Mouse (Mus musculus): ENCODE data around the gene Tor1aip2.
A peak's percentile ranks its signal among the peaks of the same experiment; 100 is the strongest.

Tor1aip2 gene

DNA sequence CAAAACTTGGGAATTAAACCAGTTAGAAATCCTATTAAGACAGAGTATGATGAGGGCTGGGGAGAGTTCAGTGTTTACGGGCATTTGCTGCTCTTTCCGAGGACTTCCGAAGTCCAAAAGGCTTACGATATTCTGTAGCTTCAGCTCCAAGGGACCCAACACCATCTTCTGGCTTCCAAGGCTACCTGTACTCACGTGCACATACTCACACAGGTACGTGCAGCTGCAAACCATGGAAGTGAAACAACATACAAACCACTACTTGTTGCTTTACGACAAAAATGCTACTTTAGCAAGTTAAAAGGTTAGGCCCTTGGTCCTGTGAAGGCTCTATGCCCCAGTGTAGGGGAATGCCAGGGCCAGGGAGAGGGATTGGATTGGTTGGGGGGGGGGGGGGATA, 1.3 kb upstream of the Tor1aip2 start:
- TF ChIP-seq GATA4 (IDR thresholded peaks at IDR 0.05; ENCODE audit: insufficient replicate concordance, low read length): no peak

DNA sequence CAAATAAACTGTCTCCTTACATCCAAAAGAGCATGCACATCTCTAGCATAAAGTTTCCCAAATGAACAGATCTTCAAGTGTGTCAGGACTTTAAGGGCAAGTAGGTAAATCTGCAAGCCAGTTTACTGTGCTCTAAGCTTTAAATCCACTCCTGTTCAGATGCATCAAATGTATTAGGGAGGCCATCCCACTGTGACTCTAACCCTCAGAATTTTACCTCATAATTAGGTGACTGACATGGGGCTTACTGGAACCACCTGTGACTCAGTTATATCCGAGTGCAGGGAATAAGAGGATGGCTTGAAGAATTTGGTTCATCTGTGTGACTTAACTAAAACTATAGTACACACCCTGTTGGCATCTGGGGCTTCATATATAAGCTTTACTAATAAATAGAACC, 542 bp upstream of the Tor1aip2 start:
- no peak for TF ChIP-seq GATA4 (IDR thresholded peaks at IDR 0.05; ENCODE audit: insufficient replicate concordance, low read length)

- TF ChIP-seq GATA4 (IDR thresholded peaks at IDR 0.05; ENCODE audit: insufficient replicate concordance, low read length): no peak; the same call in 1 of the 2 replicates
Observed at GRCm38 (mm10) chr1:156035930-156036737, 931 bp downstream of the Tor1aip2 start, which contains the start of gene Tor1aip1. Gene Tor1aip1 (minus strand): TSS chr1:156036480.

- TF ChIP-seq GATA4 (IDR thresholded peaks at IDR 0.05; ENCODE audit: insufficient replicate concordance, low read length): peak; percentile 25; the same call in 1 of the 2 replicates
Observed at GRCm38 (mm10) chr1:156037144-156037583, 2.0 kb downstream of the Tor1aip2 start.

DNA sequence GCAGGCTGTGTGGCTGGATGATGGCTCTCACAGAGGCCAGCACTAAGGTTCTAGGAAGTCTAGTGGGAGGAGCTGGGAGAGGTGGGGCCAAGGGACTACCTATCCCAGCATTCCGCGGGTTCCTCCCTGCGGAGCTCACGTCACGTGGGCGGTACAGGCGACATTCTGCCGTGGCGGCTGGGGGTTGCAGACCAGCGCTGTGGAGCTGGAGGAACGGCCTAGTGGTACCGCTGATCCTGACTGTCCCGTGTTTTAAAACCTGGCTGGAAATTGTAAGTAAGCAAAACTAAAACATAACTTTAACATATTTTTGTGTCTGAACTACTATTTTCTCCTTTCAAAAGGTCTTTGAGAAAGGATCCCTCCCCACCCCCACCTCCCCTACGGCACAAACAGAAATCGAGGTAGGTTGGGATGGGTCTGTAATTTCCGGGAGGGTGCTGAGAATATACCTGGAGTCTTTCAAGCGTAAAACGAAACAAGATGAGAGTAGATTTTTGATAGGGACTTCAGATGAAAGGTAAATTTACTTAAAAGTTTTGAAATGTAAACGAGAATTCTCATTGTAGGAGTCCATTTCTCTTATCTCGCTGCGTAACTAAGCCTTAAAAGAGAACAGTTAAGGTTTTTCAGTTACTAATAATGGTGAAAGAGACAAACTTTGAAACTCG, 5.7 kb downstream of the Tor1aip2 start:
- no peak for TF ChIP-seq GATA4 (IDR thresholded peaks at IDR 0.05; ENCODE audit: insufficient replicate concordance, low read length)

DNA sequence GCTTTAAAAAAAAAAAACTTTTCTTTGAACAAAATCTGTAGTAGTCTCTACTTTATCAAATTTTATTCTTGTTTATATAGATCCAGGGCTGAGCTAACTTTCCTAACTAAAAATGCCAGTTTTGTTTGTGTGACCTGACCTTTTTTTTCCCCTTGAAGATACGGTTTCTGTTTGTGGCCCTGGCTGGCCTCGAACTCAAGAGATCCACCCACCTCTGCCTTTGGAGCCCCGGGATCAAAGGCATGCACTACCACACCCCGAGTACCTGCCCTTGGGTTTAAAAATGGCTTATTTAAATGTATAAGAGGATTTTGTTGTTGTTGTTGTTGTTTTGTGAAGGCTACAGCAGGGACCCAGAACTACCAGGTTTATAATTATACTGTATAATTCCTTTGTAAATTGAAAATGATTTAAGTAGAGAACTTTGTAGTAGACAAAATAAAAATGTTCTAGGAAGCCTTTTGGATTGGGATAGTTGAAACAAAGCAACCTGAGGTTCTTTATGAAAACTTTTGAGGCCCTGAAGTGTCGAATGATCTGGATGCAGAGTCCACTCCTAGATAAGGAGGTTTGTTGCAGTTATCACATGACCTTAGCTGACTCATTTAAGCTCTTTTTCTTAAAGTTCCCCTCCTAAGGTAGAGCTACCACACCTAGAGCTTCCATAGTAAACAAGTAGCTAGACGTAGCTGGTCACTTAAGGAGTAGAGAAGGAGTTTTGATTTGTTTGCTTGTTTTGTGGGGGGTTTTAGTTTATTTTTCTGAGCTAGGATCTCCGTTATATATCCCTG, 6.4 kb downstream of the Tor1aip2 start:
- peak; percentile 52; the same call in 1 of the 2 replicates for TF ChIP-seq GATA4 (IDR thresholded peaks at IDR 0.05; ENCODE audit: insufficient replicate concordance, low read length)

DNA sequence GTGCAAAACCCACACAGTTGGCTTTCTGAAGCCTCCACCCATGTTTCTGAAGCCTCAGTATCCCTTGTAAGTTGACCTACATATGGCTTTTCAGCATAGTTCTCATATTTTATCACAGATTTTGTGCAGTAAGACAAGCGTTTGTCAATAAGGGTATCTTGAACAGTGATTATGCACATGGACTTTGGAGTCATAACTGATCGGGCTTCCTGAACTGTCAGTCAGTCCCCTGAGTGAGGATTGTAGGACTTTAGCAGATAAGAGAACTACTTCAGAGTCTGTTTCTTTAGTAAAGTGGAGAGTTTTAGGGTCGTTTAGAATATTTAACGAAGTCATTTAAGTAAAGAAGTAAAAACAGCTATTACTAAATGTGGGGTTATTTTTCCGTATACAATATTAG, 7.3 kb downstream of the Tor1aip2 start:
- TF ChIP-seq GATA4 (IDR thresholded peaks at IDR 0.05; ENCODE audit: insufficient replicate concordance, low read length): no peak

DNA sequence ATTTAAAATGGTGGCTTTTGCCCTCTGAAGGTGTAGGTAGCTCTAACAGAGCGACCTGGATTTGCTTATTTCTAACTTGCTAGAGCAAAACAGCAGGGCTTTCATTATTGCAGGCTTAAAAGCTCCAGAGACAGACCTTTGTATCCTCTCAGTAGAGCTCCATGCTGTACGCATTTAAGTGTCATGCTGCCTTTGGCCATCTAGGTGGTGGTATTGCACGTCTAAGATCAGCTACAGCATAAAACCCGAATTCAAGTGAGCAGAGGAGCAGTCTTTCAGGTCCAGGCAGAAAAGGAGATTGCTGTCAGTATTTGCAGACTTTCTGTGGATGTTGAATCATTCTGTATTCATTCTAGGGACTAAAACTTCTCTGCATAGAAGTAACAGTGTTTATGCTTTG, 7.8 kb downstream of the Tor1aip2 start:
- TF ChIP-seq GATA4 (IDR thresholded peaks at IDR 0.05; ENCODE audit: insufficient replicate concordance, low read length): no peak

DNA sequence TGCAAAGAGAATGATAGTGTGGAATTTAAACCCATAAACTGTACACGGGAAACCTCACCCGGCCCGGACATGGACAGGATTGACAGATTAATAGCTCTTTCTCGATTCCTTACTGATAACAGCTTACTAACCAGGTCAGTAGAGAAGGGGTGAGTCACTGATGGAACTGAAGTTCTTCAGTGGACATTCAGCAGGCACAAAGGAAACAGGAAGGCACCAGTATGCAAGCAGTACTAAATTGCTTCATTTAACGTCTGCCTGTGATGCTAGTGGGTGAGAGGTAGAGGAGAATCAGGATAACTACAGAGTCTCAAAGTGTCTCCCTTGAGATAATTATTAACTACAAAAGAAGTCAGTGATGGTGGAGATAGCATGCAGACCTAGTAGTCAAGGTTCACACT, 9.0 kb downstream of the Tor1aip2 start:
- no peak for TF ChIP-seq GATA4 (IDR thresholded peaks at IDR 0.05; ENCODE audit: insufficient replicate concordance, low read length)

- no peak for TF ChIP-seq GATA4 (IDR thresholded peaks at IDR 0.05; ENCODE audit: insufficient replicate concordance, low read length)
Observed at GRCm38 (mm10) chr1:156046688-156047087, 11.5 kb downstream of the Tor1aip2 start.

DNA sequence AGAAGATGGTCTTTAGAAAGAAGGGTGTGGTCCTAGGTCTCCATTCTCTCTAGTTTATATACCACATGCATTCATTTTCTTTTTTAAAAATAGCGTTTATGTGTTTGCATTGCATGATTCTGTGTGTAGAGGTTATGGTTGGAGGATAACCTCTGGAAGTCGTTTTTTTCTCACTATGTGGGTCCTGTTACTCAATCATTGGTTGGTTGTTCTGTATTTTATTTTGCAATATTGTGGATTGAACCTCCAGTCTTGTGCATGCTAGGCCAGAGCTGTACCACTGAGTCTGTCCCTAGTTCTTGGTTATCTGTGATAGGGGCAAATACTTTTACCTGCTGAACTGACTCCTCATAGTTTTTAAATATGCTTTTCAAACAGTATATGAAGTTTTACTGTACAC, 23.0 kb downstream of the Tor1aip2 start:
- no peak for TF ChIP-seq GATA4 (IDR thresholded peaks at IDR 0.05; ENCODE audit: insufficient replicate concordance, low read length)

DNA sequence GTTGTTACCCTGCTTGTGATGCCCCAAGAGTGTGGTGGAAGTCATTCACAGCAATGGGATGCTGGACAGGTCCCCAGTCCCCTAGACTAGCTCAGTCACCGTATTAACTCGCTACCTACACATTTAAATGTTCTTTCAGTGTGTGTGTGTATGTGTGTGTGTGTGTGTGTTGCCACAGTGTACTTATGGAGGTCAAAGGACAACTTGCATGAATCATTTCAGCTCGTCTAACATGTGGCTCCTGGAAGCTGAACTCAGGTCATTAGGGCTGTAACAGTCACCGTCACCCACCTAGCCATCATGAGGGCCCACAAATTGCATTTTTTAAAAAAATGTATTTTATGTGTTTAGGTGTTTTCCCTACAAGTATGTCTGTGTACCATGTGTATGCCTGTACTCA, 27.0 kb downstream of the Tor1aip2 start:
- TF ChIP-seq GATA4 (IDR thresholded peaks at IDR 0.05; ENCODE audit: insufficient replicate concordance, low read length): no peak

DNA sequence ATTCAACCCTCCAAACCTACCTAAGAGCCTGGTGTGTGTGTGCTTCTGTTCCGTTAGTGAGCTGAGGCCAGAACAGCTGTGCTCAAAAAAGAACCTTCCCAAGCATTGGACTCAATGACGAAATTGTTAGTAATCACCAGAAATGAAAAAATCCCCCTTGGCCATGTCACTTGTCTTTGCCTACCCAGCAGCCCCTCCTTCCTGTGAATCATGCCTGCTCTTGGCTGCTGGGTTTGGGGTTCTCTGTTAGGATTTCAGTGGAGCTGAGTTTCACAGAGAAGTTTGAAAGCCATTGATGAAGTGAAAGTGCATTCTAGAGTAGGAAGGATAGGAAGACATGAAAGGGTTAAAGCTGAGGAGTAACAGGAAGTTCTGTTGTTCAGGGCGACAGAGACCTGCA, 30.9 kb downstream of the Tor1aip2 start:
- no peak for TF ChIP-seq GATA4 (IDR thresholded peaks at IDR 0.05; ENCODE audit: insufficient replicate concordance, low read length)

GRCm38 (mm10) chr1:156070106-156070505, 34.9 kb downstream of the Tor1aip2 start:
- TF ChIP-seq GATA4 (IDR thresholded peaks at IDR 0.05; ENCODE audit: insufficient replicate concordance, low read length): no peak

- no peak for TF ChIP-seq GATA4 (IDR thresholded peaks at IDR 0.05; ENCODE audit: insufficient replicate concordance, low read length)
Observed at GRCm38 (mm10) chr1:156073169-156073821, 38.1 kb downstream of the Tor1aip2 start.
